In the genomic region with DNA sequence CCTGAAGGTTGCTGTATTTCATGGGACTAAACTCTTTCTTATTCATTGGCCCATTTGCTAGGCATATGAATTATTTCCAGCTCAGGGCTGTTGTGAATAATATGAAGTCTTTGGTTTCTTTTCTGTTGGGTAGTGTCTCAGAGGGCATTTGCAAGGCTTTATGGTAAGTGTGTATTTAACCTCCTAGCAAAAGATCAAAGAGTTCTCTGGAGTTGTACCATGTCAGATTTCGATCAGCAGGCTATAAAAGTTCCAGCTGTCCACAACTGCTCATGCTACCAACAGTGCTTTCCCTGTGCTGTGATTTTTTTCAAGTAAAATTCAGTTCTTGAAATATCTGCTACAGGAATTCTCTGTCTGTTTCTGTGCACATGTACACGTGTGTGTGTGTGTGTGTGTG, we compare ENCODE assay signal across 12 mouse cellular contexts.
"Had no signal": no experiment of that assay in that cellular context is flagged by ENCODE, and none has a peak within 500 bp of the region (broad histone marks: within the 10 kb centered on the region; RNA-seq: fewer than 3 reads in every experiment).

No protein-coding gene starts in this region.

- H3K4me2 ChIP-seq: liver, embryonic 13.5 days; midbrain, embryonic 11.5 days had no signal

- H3K27ac ChIP-seq: left cerebral cortex, adult 2 months; liver, embryonic 13.5 days had no signal

- DNase-seq: kidney, postnatal 10 days; layer of hippocampus, postnatal 36 days; liver, embryonic 13.5 days; lung, adult 2 months; lung, postnatal 14 days; lung, postnatal 4 days; midbrain, embryonic 14.5 days; thymus, adult 18-20 months; thymus, postnatal 36 days had no signal

- ATAC-seq: intestine, postnatal 0 days had no signal

- H3K36me3 ChIP-seq: liver, embryonic 13.5 days had no signal

- H3K4me3 ChIP-seq: left cerebral cortex, adult 2 months; liver, embryonic 13.5 days had no signal

- H3K27me3 ChIP-seq: liver, embryonic 13.5 days had no signal

- H3K9ac ChIP-seq: liver, embryonic 13.5 days had no signal

- H3K4me1 ChIP-seq: liver, embryonic 13.5 days had no signal

- H3K9me3 ChIP-seq: liver, embryonic 13.5 days had no signal
